Mouse (Mus musculus): ENCODE measurements around the gene Dynlt1b. TPM values are rescaled to one million over a fixed set of nuclear protein-coding genes. Genes with fewer than 3 reads are reported as not detected.
"Not testable (repeated sequence)": the region's sequence is repeated elsewhere in the genome, so short reads cannot be mapped to it uniquely, and the experiment has no call there.

The Dynlt1b gene
- polyA plus RNA-seq, 1 experiment from 2014 or later = 897 TPM

GRCm38 (mm10) chr17:6470671-6471070 is 40.8 kb downstream of the Dynlt1b start:
- ATAC-seq; H3K4me2 ChIP-seq (ENCODE audit: low read length); H3K36me3 ChIP-seq (ENCODE audit: control insufficient read depth, insufficient read depth); H3K27ac ChIP-seq (ENCODE audit: low read length); H3K9me3 ChIP-seq (ENCODE audit: control insufficient read depth, low read length); H3K4me1 ChIP-seq (replicated peaks; ENCODE audit: control insufficient read depth, insufficient read depth, low read length); H3K27me3 ChIP-seq (replicated peaks; ENCODE audit: control insufficient read depth, insufficient read depth, low read length); H3K4me3 ChIP-seq (replicated peaks; ENCODE audit: low read length); H3K9ac ChIP-seq (replicated peaks; ENCODE audit: low read depth, low read length): not testable (repeated sequence)
- 88% methylated on average over 6 of the region's 7 CpGs for WGBS

GRCm38 (mm10) chr17:6475270-6475669 is 45.4 kb downstream of the Dynlt1b start:
- H3K36me3 ChIP-seq (ENCODE audit: control insufficient read depth, insufficient read depth); ATAC-seq; H3K4me3 ChIP-seq (replicated peaks; ENCODE audit: low read length); H3K9me3 ChIP-seq (ENCODE audit: control insufficient read depth, low read length); H3K27ac ChIP-seq (ENCODE audit: low read length); H3K9ac ChIP-seq (replicated peaks; ENCODE audit: low read depth, low read length); H3K27me3 ChIP-seq (replicated peaks; ENCODE audit: control insufficient read depth, insufficient read depth, low read length); H3K4me2 ChIP-seq (ENCODE audit: low read length): not testable (repeated sequence)
- H3K4me1 ChIP-seq (replicated peaks; ENCODE audit: control insufficient read depth, insufficient read depth, low read length) = peaks cover 14% of the 10 kb centered on the region
- 96% methylated on average over 6 of the region's 6 CpGs for WGBS

- not testable (repeated sequence) for ATAC-seq; H3K9me3 ChIP-seq (ENCODE audit: control insufficient read depth, low read length); H3K27me3 ChIP-seq (replicated peaks; ENCODE audit: control insufficient read depth, insufficient read depth, low read length); H3K9ac ChIP-seq (replicated peaks; ENCODE audit: low read depth, low read length); H3K27ac ChIP-seq (ENCODE audit: low read length); H3K36me3 ChIP-seq (ENCODE audit: control insufficient read depth, insufficient read depth)
- WGBS = 61% methylated on average over 7 of the region's 7 CpGs
- peak overlapping the region; percentile 64 for H3K4me3 ChIP-seq (replicated peaks; ENCODE audit: low read length)
- peak overlapping the region; percentile 75 for H3K4me2 ChIP-seq (ENCODE audit: low read length)
- H3K4me1 ChIP-seq (replicated peaks; ENCODE audit: control insufficient read depth, insufficient read depth, low read length) = peaks cover 14% of the 10 kb centered on the region
These were observed 46.0 kb downstream of the Dynlt1b start for GRCm38 (mm10) chr17:6475913-6476312.

- Histone ChIP-seq H3K27ac (ENCODE audit: low read length) (peak overlapping the region; percentile 66; the same call in 1 of the 2 replicates), H3K4me2 (ENCODE audit: low read length) (peak overlapping the region; percentile 75), H3K4me3 (replicated peaks; ENCODE audit: low read length) (peak overlapping the region; percentile 64), H3K9ac (replicated peaks; ENCODE audit: low read depth, low read length) (peak overlapping the region; percentile 72), H3K4me1 (replicated peaks; ENCODE audit: control insufficient read depth, insufficient read depth, low read length) (peaks cover 14% of the 10 kb centered on the region)
- ATAC-seq = peak; percentile 84
- H3K36me3 ChIP-seq (ENCODE audit: control insufficient read depth, insufficient read depth); H3K27me3 ChIP-seq (replicated peaks; ENCODE audit: control insufficient read depth, insufficient read depth, low read length); H3K9me3 ChIP-seq (ENCODE audit: control insufficient read depth, low read length): not testable (repeated sequence)
- WGBS = under 1% methylated on average over 45 of the region's 45 CpGs
These were observed 46.6 kb downstream of the Dynlt1b start for GRCm38 (mm10) chr17:6476495-6476947.

- H3K9me3 ChIP-seq (ENCODE audit: control insufficient read depth, low read length); H3K27me3 ChIP-seq (replicated peaks; ENCODE audit: control insufficient read depth, insufficient read depth, low read length); H3K36me3 ChIP-seq (ENCODE audit: control insufficient read depth, insufficient read depth): not testable (repeated sequence)
- peaks cover 14% of the 10 kb centered on the region for H3K4me1 ChIP-seq (replicated peaks; ENCODE audit: control insufficient read depth, insufficient read depth, low read length)
- peak overlapping the region; percentile 64 for H3K4me3 ChIP-seq (replicated peaks; ENCODE audit: low read length)
- under 1% methylated on average over 32 of the region's 42 CpGs for WGBS
- H3K9ac ChIP-seq (replicated peaks; ENCODE audit: low read depth, low read length) = peak overlapping the region; percentile 72
- peak overlapping the region; percentile 75 for H3K4me2 ChIP-seq (ENCODE audit: low read length)
- ATAC-seq = peak; percentile 86
- peak overlapping the region; percentile 66; the same call in 1 of the 2 replicates for H3K27ac ChIP-seq (ENCODE audit: low read length)
These were observed 47.1 kb downstream of the Dynlt1b start for GRCm38 (mm10) chr17:6477026-6477425.

GRCm38 (mm10) chr17:6480855-6481589 is 51.1 kb downstream of the Dynlt1b start:
- not testable (repeated sequence) for H3K36me3 ChIP-seq (ENCODE audit: control insufficient read depth, insufficient read depth); H3K4me2 ChIP-seq (ENCODE audit: low read length); H3K9me3 ChIP-seq (ENCODE audit: control insufficient read depth, low read length); H3K4me1 ChIP-seq (replicated peaks; ENCODE audit: control insufficient read depth, insufficient read depth, low read length); H3K4me3 ChIP-seq (replicated peaks; ENCODE audit: low read length); H3K27me3 ChIP-seq (replicated peaks; ENCODE audit: control insufficient read depth, insufficient read depth, low read length); H3K27ac ChIP-seq (ENCODE audit: low read length); ATAC-seq; H3K9ac ChIP-seq (replicated peaks; ENCODE audit: low read depth, low read length)
- 52% methylated on average over 3 of the region's 7 CpGs for WGBS

- H3K4me2 ChIP-seq (ENCODE audit: low read length); H3K27me3 ChIP-seq (replicated peaks; ENCODE audit: control insufficient read depth, insufficient read depth, low read length); H3K36me3 ChIP-seq (ENCODE audit: control insufficient read depth, insufficient read depth); H3K4me3 ChIP-seq (replicated peaks; ENCODE audit: low read length); ATAC-seq; H3K4me1 ChIP-seq (replicated peaks; ENCODE audit: control insufficient read depth, insufficient read depth, low read length); H3K9ac ChIP-seq (replicated peaks; ENCODE audit: low read depth, low read length); H3K9me3 ChIP-seq (ENCODE audit: control insufficient read depth, low read length); H3K27ac ChIP-seq (ENCODE audit: low read length): not testable (repeated sequence)
- 83% methylated on average over 12 of the region's 12 CpGs for WGBS
These were observed 51.7 kb downstream of the Dynlt1b start for GRCm38 (mm10) chr17:6481590-6481963.

GRCm38 (mm10) chr17:6482248-6482647 is 52.3 kb downstream of the Dynlt1b start:
- H3K9ac ChIP-seq (replicated peaks; ENCODE audit: low read depth, low read length); H3K27ac ChIP-seq (ENCODE audit: low read length); H3K4me2 ChIP-seq (ENCODE audit: low read length); ATAC-seq; H3K27me3 ChIP-seq (replicated peaks; ENCODE audit: control insufficient read depth, insufficient read depth, low read length); H3K4me1 ChIP-seq (replicated peaks; ENCODE audit: control insufficient read depth, insufficient read depth, low read length); H3K36me3 ChIP-seq (ENCODE audit: control insufficient read depth, insufficient read depth); H3K4me3 ChIP-seq (replicated peaks; ENCODE audit: low read length); H3K9me3 ChIP-seq (ENCODE audit: control insufficient read depth, low read length): not testable (repeated sequence)
- WGBS = 84% methylated on average over 7 of the region's 8 CpGs
